Mouse (Mus musculus) gastrocnemius, adult 2 months (tissue): ENCODE data around the gene Vsig10l. TPM values are rescaled to one million over a fixed set of nuclear protein-coding genes. Genes with fewer than 3 reads are reported as not detected.

Experiments used
- DNase-seq: peaks from one replicate; pipeline ENCODE4 v3.0.0; 2022
- H3K27ac ChIP-seq: fragments of 200-600 bp; 2 replicates; pipeline ENCODE4 v1.8.1; 2022; ENCODE audit warnings: mild to moderate bottlenecking
- H3K4me3 ChIP-seq: fragments of 200-600 bp; 2 replicates; pipeline ENCODE4 v1.8.1; 2022; ENCODE audit warnings: mild to moderate bottlenecking, moderate library complexity
- CTCF ChIP-seq: fragments of 200-600 bp; IDR thresholded peaks from 2 replicates; pipeline ENCODE4 v1.8.1; 2022; ENCODE audit warnings: antibody characterized with exemption, mild to moderate bottlenecking, moderate library complexity
- intact Hi-C: fragments of 180-260 bp; cut with DNase I; formaldehyde crosslinking; loops from one replicate; pipeline ENCODE4 v1.15.1; 2025
- long read RNA-seq, 2 experiments: library from polyadenylated mRNA; stranded (forward); transcript quantifications; one replicate each; pipeline ENCODE4 v2.0.0; 2021
- total RNA-seq, 2 experiments: library from RNA; stranded (reverse); gene quantifications; 2 replicates each; pipeline ENCODE4 v1.2.3; 2021

The Vsig10l gene
- 1 to 10 TPM; 1.7 to 2.3 TPM for total RNA-seq
- long read RNA-seq, experiment 1: 0 reads
- long read RNA-seq, experiment 2, partial matches to known transcripts: 0 of 3 reads
- long read RNA-seq, experiment 2, other reads (novel, unspliced or antisense): 3 of 3 reads

- Histone ChIP-seq H3K27ac (no peak within 1 kb of the TSS), H3K4me3 (no peak within 1 kb of the TSS)
- no peak for DNase-seq
- intact Hi-C loops: loop anchor here (10.0 kb wide), 1 partner anchor 122 kb away; no protein-coding TSS in a partner anchor
- no peak for TF ChIP-seq CTCF
Measured at GRCm38 (mm10) chr7:43462851-43463250, at the start of gene Vsig10l. TSS of gene Vsig10l (plus strand) at chr7:43463151.

- intact Hi-C loops: no loop called here
- no peak for DNase-seq
- Histone ChIP-seq H3K27ac (no peak overlapping the region), H3K4me3 (no peak overlapping the region)
- TF ChIP-seq CTCF: no peak
Measured at GRCm38 (mm10) chr7:43417298-43417697, 45.7 kb upstream of the Vsig10l start.

GRCm38 (mm10) chr7:43422995-43423617 is 39.8 kb upstream of the Vsig10l start:
- Histone ChIP-seq H3K4me3 (no peak overlapping the region), H3K27ac (no peak overlapping the region)
- intact Hi-C loops: loop anchor here (1.0 kb wide), 1 partner anchor 43 kb away; no protein-coding TSS in a partner anchor
- no peak; the same call in 1 of the 2 replicates for TF ChIP-seq CTCF
- DNase-seq: peak; percentile 88

- intact Hi-C loops: loop anchor here (1.0 kb wide), 1 partner anchor 42 kb away; no protein-coding TSS in a partner anchor
- TF ChIP-seq CTCF: no peak
- Histone ChIP-seq H3K4me3 (no peak overlapping the region), H3K27ac (no peak overlapping the region)
- no peak for DNase-seq
Measured at GRCm38 (mm10) chr7:43423991-43424625, 38.8 kb upstream of the Vsig10l start.

GRCm38 (mm10) chr7:43427406-43427805 is 35.5 kb upstream of the Vsig10l start, which contains the start of gene Lim2:
TSS of gene Lim2 (plus strand) at chr7:43427670.
- Histone ChIP-seq H3K27ac (no peak within 1 kb of the TSS), H3K4me3 (no peak within 1 kb of the TSS)
- no peak for DNase-seq
- intact Hi-C loops: no loop called here
- no peak for TF ChIP-seq CTCF

GRCm38 (mm10) chr7:43429500-43429899 is 33.5 kb upstream of the Vsig10l start:
- intact Hi-C loops: no loop called here
- TF ChIP-seq CTCF: no peak
- no peak overlapping the region for H3K27ac ChIP-seq
- DNase-seq: no peak
- no peak overlapping the region for H3K4me3 ChIP-seq

GRCm38 (mm10) chr7:43432891-43433290 is 30.1 kb upstream of the Vsig10l start:
- Histone ChIP-seq H3K27ac (no peak overlapping the region), H3K4me3 (no peak overlapping the region)
- no peak for TF ChIP-seq CTCF
- intact Hi-C loops: no loop called here
- DNase-seq: no peak

GRCm38 (mm10) chr7:43434676-43435075 is 28.3 kb upstream of the Vsig10l start:
- intact Hi-C loops: no loop called here
- DNase-seq: no peak
- TF ChIP-seq CTCF: no peak
- Histone ChIP-seq H3K27ac (no peak overlapping the region), H3K4me3 (no peak overlapping the region)

GRCm38 (mm10) chr7:43436341-43437255 is 26.4 kb upstream of the Vsig10l start, which contains the start of gene Nkg7:
TSS of gene Nkg7 (plus strand) at chr7:43437073.
- H3K27ac ChIP-seq: no peak within 1 kb of the TSS
- no peak for TF ChIP-seq CTCF
- intact Hi-C loops: no loop called here
- DNase-seq: no peak
- H3K4me3 ChIP-seq: no peak within 1 kb of the TSS

GRCm38 (mm10) chr7:43438611-43439010 is 24.3 kb upstream of the Vsig10l start:
- no peak for TF ChIP-seq CTCF
- no peak overlapping the region for H3K4me3 ChIP-seq
- DNase-seq: no peak
- intact Hi-C loops: no loop called here
- no peak overlapping the region for H3K27ac ChIP-seq

GRCm38 (mm10) chr7:43440482-43440881 is 22.5 kb upstream of the Vsig10l start, which contains the start of gene Cldnd2:
TSS of gene Cldnd2 (plus strand) at chr7:43440782.
- no peak for DNase-seq
- intact Hi-C loops: loop anchor here (5.0 kb wide), 2 partner anchors 108 to 128 kb away; partner anchors contain the start of gene Zfp715
- no peak for TF ChIP-seq CTCF
- H3K4me3 ChIP-seq: no peak within 1 kb of the TSS
- no peak within 1 kb of the TSS for H3K27ac ChIP-seq

GRCm38 (mm10) chr7:43441071-43441470 is 21.9 kb upstream of the Vsig10l start:
- Histone ChIP-seq H3K27ac (no peak overlapping the region), H3K4me3 (no peak overlapping the region)
- intact Hi-C loops: loop anchor here (5.0 kb wide), 2 partner anchors 109 to 129 kb away; partner anchors contain the start of gene Zfp715
- no peak for TF ChIP-seq CTCF
- DNase-seq: no peak
